Mouse (Mus musculus) frontal cortex, adult (tissue): ENCODE measurements around the gene Srxn1.

Experiments
- ATAC-seq: cut with Nextera tagmentation; 2 replicates; pipeline ENCODE4 v1.9.2; 2017; ENCODE audit warnings: mild to moderate bottlenecking, moderate library complexity, mixed read lengths; ENCODE audit not compliant: low TSS enrichment

Srxn1 gene

GRCm38 (mm10) chr2:152159487-152159886, 54.2 kb downstream of the Srxn1 start:
- no peak for ATAC-seq
